Mouse (Mus musculus): ENCODE results near the gene Asb2. TPM values are rescaled to one million over a fixed set of nuclear protein-coding genes. Genes with fewer than 3 reads are reported as not detected.

The Asb2 gene
- polyA plus RNA-seq, 1 experiment from 2014 or later = 4.5 TPM

DNA sequence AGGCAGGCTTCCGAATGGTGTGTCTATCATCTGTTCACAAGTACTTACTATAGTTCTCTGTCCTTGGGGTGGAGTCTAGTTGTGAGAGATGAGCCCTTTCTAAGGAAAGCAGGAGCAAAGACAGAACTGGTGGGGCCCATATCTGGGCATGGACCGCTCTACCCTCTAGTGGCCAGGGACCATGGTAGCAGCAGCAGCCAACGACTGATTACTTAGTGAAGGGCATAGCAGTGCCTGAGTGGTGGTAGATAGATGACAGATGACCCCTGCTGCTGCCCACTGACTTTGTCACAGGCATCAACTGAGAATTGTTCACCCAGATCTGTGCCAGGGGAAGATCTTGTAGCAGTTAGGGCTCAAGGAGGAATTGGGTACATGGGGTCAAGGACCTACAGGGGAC is 33.0 kb downstream of the Asb2 start:
- Histone ChIP-seq H3K4me3 (ENCODE audit: low read depth, low read length) (no peak overlapping the region), H3K4me2 (no peak overlapping the region), H3K4me1 (ENCODE audit: insufficient read depth) (no peaks in the 10 kb centered on the region), H3K27me3 (ENCODE audit: insufficient read depth, low read length) (peaks cover 14% of the 10 kb centered on the region; the same call in 1 of the 2 replicates), H3K36me3 (ENCODE audit: insufficient read depth) (no peaks in the 10 kb centered on the region), H3K27ac (ENCODE audit: low read depth) (no peak overlapping the region), H3K9ac (no peak overlapping the region), H3K9me3 (ENCODE audit: low read depth, low read length) (no peaks in the 10 kb centered on the region)
- DNase-seq (peak; percentile 44), ATAC-seq (ENCODE audit: insufficient read depth) (no peak)
- peak; percentile 71 for TF ChIP-seq CTCF (IDR thresholded peaks at IDR 0.05; ENCODE audit: low read depth)
- WGBS = 31% methylated on average over 3 of the region's 3 CpGs

DNA sequence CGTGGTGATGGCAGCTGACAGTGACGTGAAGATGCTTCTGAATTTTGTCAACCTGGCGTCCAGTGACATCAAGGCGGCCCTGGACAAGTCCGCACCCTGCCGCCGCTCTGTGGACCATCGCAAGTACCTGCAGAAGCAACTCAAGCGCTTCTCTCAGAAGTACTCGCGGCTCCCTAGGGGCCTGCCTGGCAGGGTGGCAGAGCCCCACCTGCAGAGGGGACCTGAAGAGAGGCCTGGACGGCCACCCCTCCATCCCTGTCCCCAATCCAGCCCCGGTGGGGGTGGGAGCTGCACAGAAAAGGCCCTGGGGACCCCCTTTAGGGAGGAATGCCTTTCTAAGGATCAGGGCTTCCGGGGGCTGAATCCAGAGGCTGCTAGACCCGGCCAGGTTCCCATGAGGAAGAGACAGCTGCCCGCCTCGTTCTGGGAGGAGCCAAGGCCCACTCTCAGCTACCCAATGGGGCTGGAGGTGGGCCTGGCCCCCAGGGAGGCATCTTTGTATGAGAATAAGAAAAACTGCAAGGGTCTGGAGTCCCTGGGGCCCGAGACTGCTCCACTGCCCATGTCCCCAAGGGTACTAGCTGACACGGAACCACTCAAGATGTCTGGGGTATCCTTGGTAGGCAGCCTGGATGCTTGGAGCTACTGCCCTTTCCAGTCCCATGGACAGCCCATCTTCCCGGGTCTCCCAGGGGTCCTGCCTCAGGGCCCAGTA is 39.8 kb downstream of the Asb2 start:
- no peak for DNase-seq
- peaks cover 7% of the 10 kb centered on the region; the same call in 1 of the 2 replicates for H3K27me3 ChIP-seq (ENCODE audit: insufficient read depth, low read length)
- H3K4me3 ChIP-seq (ENCODE audit: low read depth, low read length) = no peak overlapping the region
- no peak for ATAC-seq (ENCODE audit: insufficient read depth)
- no peak for TF ChIP-seq CTCF (IDR thresholded peaks at IDR 0.05; ENCODE audit: low read depth)
- H3K4me1 ChIP-seq (ENCODE audit: insufficient read depth) = no peaks in the 10 kb centered on the region
- H3K4me2 ChIP-seq = no peak overlapping the region
- no peak overlapping the region for H3K9ac ChIP-seq
- H3K27ac ChIP-seq (ENCODE audit: low read depth) = no peak overlapping the region
- WGBS = 41% methylated on average over 20 of the region's 20 CpGs
- no peaks in the 10 kb centered on the region for H3K9me3 ChIP-seq (ENCODE audit: low read depth, low read length)
- no peaks in the 10 kb centered on the region for H3K36me3 ChIP-seq (ENCODE audit: insufficient read depth)

DNA sequence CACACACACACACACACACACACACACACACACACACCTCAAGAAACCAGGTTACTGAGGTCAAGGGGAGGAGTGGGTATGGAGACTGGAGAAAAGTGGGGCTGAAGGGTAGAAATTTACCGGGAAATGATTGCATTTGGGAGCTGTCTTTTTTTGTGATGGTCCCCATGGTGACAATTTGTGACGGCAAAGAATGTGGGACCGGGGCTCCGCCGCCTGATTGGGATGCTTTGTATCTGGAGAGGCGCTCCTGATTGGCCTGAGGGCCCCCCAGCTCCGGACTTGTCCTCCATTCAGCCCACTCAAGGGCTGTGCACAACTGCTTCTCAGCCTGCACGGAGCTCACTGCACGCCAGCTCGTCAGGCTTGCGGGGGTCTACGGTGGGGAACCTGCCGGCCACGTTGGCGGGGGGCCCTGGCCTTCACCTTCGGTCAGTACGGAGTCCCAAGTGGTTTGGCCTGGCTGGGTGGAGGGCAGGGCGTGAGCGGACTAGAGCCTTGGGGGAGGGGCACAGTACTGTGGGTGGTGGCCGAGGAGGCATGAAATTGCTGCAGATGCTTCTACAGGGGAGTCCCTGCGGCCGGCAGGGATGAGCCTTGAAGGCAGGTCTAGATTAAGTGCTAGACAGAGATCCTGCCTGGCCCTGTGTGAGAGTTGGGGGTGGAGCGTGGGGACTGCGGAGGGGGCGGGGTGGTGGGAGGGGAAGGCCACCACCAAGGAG is 41.0 kb downstream of the Asb2 start:
- Histone ChIP-seq H3K4me1 (ENCODE audit: insufficient read depth) (no peaks in the 10 kb centered on the region), H3K4me2 (peak overlapping the region; percentile 56), H3K27ac (ENCODE audit: low read depth) (no peak overlapping the region), H3K36me3 (ENCODE audit: insufficient read depth) (no peaks in the 10 kb centered on the region), H3K9ac (0 out of 2 replicates have a peak overlapping the region, but pooled peaks have one; percentile 6), H3K9me3 (ENCODE audit: low read depth, low read length) (no peaks in the 10 kb centered on the region), H3K27me3 (ENCODE audit: insufficient read depth, low read length) (peaks cover 7% of the 10 kb centered on the region; the same call in 1 of the 2 replicates), H3K4me3 (ENCODE audit: low read depth, low read length) (peak overlapping the region; percentile 14; the same call in 1 of the 2 replicates)
- DNase-seq (peak; percentile 17), ATAC-seq (ENCODE audit: insufficient read depth) (peak; percentile 63; the same call in 1 of the 2 replicates)
- 4% methylated on average over 25 of the region's 25 CpGs for WGBS
- no peak for TF ChIP-seq CTCF (IDR thresholded peaks at IDR 0.05; ENCODE audit: low read depth)

DNA sequence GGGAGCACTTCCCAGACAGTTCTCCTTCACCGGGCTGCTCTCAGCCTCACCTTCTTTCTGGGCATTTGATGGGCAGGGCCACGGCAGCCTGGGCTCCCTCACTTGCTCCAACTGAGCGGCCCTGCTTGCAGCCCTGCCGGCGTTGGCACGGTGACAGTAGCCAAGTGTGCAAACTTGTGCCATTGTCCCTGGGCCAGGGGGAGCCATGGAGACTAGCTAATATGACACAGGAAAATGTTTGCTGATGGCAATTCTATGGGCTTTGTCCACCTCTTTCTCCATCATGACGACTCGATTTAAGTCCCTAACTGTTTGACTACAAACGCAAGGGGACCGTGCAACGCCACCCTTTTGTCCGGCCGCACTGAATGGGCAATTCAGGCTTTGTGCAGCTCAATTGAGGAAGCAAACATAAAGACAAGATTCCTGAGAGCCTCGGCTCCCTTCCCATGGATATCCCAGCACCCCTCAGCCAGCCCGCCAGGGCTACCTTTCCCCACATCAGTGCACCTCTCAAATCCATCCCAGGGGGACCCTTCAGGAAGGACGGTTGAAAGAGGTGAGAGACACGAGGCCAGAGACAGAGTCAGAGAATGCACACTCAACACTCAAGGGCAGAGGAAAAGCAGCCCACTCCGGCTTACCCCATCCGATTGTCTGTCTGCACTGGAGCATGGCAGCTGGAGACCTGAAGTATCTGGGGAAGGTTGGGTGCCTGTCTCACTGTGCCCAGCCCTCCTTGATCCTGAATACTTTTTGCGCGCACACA is 41.7 kb downstream of the Asb2 start:
- Histone ChIP-seq H3K36me3 (ENCODE audit: insufficient read depth) (no peaks in the 10 kb centered on the region), H3K4me2 (no peak overlapping the region; the same call in 1 of the 2 replicates), H3K27ac (ENCODE audit: low read depth) (no peak overlapping the region), H3K9ac (no peak overlapping the region), H3K4me1 (ENCODE audit: insufficient read depth) (no peaks in the 10 kb centered on the region), H3K27me3 (ENCODE audit: insufficient read depth, low read length) (peaks cover 7% of the 10 kb centered on the region; the same call in 1 of the 2 replicates), H3K4me3 (ENCODE audit: low read depth, low read length) (no peak overlapping the region), H3K9me3 (ENCODE audit: low read depth, low read length) (no peaks in the 10 kb centered on the region)
- DNase-seq (peak; percentile 33), ATAC-seq (ENCODE audit: insufficient read depth) (no peak)
- no peak for TF ChIP-seq CTCF (IDR thresholded peaks at IDR 0.05; ENCODE audit: low read depth)
- 49% methylated on average over 21 of the region's 21 CpGs for WGBS

DNA sequence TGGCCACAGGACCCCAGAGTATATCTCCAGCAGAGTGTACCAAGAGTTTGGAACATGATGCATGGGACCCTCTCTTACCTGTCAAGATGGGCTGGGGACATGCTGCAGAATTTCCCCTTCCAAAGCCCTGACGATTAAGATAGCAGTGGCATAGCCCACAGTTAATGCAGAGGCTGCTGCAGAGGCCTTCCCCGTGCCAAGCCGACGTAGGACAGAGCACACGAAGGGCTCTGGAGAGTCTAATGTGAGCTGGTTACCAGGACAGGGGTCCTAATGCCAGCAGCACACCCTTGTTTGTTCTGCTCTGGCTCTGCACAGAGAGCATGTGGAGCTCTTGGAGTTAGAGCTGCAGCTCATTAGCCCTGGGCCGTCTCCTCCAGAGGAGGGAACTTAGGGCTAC is 42.5 kb downstream of the Asb2 start:
- no peak for TF ChIP-seq CTCF (IDR thresholded peaks at IDR 0.05; ENCODE audit: low read depth)
- no peak for ATAC-seq (ENCODE audit: insufficient read depth)
- Histone ChIP-seq H3K36me3 (ENCODE audit: insufficient read depth) (no peaks in the 10 kb centered on the region), H3K9ac (no peak overlapping the region), H3K9me3 (ENCODE audit: low read depth, low read length) (no peaks in the 10 kb centered on the region), H3K27me3 (ENCODE audit: insufficient read depth, low read length) (peaks cover 7% of the 10 kb centered on the region; the same call in 1 of the 2 replicates), H3K27ac (ENCODE audit: low read depth) (no peak overlapping the region), H3K4me1 (ENCODE audit: insufficient read depth) (no peaks in the 10 kb centered on the region), H3K4me3 (ENCODE audit: low read depth, low read length) (no peak overlapping the region), H3K4me2 (no peak overlapping the region)
- no peak for DNase-seq
- WGBS = 77% methylated on average over 6 of the region's 6 CpGs

DNA sequence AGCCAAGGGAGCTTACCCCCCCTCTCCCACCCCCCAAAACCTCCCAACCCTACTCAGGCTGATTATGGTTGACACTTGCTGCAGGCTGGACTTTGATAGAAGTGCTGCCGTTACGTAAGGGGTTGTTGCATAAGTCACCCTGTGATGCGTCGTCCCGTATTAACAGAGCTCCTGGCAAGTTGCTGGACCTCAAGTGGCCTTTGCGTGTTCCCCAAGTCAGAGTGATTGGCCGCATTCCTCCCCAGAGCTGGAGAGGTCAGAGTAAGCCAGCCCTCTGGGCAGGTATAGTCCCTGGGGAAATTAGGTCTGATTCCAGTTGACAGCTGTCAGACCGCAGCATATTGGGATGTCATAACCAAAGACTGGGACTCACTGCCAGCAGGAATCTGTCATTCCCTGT is 43.9 kb downstream of the Asb2 start:
- Histone ChIP-seq H3K27me3 (ENCODE audit: insufficient read depth, low read length) (peaks cover 7% of the 10 kb centered on the region; the same call in 1 of the 2 replicates), H3K9ac (no peak overlapping the region), H3K4me2 (no peak overlapping the region), H3K4me3 (ENCODE audit: low read depth, low read length) (no peak overlapping the region), H3K27ac (ENCODE audit: low read depth) (no peak overlapping the region), H3K9me3 (ENCODE audit: low read depth, low read length) (no peaks in the 10 kb centered on the region), H3K36me3 (ENCODE audit: insufficient read depth) (no peaks in the 10 kb centered on the region), H3K4me1 (ENCODE audit: insufficient read depth) (no peaks in the 10 kb centered on the region)
- TF ChIP-seq CTCF (IDR thresholded peaks at IDR 0.05; ENCODE audit: low read depth) = no peak
- DNase-seq (no peak), ATAC-seq (ENCODE audit: insufficient read depth) (no peak)
- 60% methylated on average over 8 of the region's 8 CpGs for WGBS
